Mouse (Mus musculus) liver, embryonic 14 days (tissue): ENCODE results near the gene Olfr586. TPM values are rescaled to one million over a fixed set of nuclear protein-coding genes. Genes with fewer than 3 reads are reported as not detected.

Source experiments
- polyA plus RNA-seq: library from polyadenylated mRNA; depleted of rRNA; stranded (reverse); fragments of >200 nt; gene quantifications from 2 replicates; pipeline ENCODE4 v1.2.3, GENCODE M21; 2012; rRNA removed

The Olfr586 gene
- not detected in 2 replicates for polyA plus RNA-seq

GRCm38 (mm10) chr7:103125538-103125937 is at the start of gene Olfr586:
Gene Olfr586 (minus strand): TSS chr7:103125638.

GRCm38 (mm10) chr7:103156256-103156655 is 30.8 kb upstream of the Olfr586 start, which contains the start of gene Olfr589:
Gene Olfr589 (minus strand): TSS chr7:103156356.

GRCm38 (mm10) chr7:103140579-103140978 is 15.1 kb upstream of the Olfr586 start, which contains the start of gene Olfr588-ps1:
Gene Olfr588-ps1 (plus strand): TSS chr7:103140879.

GRCm38 (mm10) chr7:103097420-103097819 is 28.0 kb downstream of the Olfr586 start, which contains the start of gene Olfr585:
Gene Olfr585 (plus strand): TSS chr7:103097720.

GRCm38 (mm10) chr7:103081585-103081984 is 43.9 kb downstream of the Olfr586 start, which contains the start of gene Olfr584:
Gene Olfr584 (plus strand): TSS chr7:103081885.

Other genes starting within 250 kb of the Olfr586 start
- gene Olfr568, start 248.5 kb downstream of the Olfr586 start, polyA plus RNA-seq: not detected in 2 replicates
- not detected in 2 replicates for gene Olfr569, start 234.8 kb downstream of the Olfr586 start, polyA plus RNA-seq
- not detected in 2 replicates for gene Olfr570, start 231.1 kb downstream of the Olfr586 start, polyA plus RNA-seq
- not detected in 2 replicates for gene Olfr571, start 208.1 kb downstream of the Olfr586 start, polyA plus RNA-seq
- gene Olfr572, start 201.2 kb downstream of the Olfr586 start, polyA plus RNA-seq: not detected in 2 replicates
- gene Olfr573-ps1, start 183.1 kb downstream of the Olfr586 start, polyA plus RNA-seq: not detected in 2 replicates
- gene Olfr574, start 177.2 kb downstream of the Olfr586 start, polyA plus RNA-seq: not detected in 2 replicates
- 0.03 TPM in 1 of 2 replicates, not detected in the other for gene Olfr575, start 166.9 kb downstream of the Olfr586 start, polyA plus RNA-seq
- gene Olfr576, start 163.0 kb downstream of the Olfr586 start, polyA plus RNA-seq: not detected in 2 replicates
- not detected in 2 replicates for gene Olfr577, start 149.7 kb downstream of the Olfr586 start, polyA plus RNA-seq
- not detected in 2 replicates for gene Olfr578, start 136.3 kb downstream of the Olfr586 start, polyA plus RNA-seq
- not detected in 2 replicates for gene Olfr582, start 87.6 kb downstream of the Olfr586 start, polyA plus RNA-seq
- not detected in 2 replicates for gene Olfr583, start 74.3 kb downstream of the Olfr586 start, polyA plus RNA-seq
- not detected in 2 replicates for gene Olfr584, start 43.8 kb downstream of the Olfr586 start, polyA plus RNA-seq
- gene Olfr585, start 27.9 kb downstream of the Olfr586 start, polyA plus RNA-seq: not detected in 2 replicates
- gene Olfr588-ps1, start 15.2 kb upstream of the Olfr586 start, polyA plus RNA-seq: not detected in 2 replicates
- not detected in 2 replicates for gene Olfr589, start 30.7 kb upstream of the Olfr586 start, polyA plus RNA-seq
- not detected in 2 replicates for gene Olfr591, start 52.7 kb upstream of the Olfr586 start, polyA plus RNA-seq
- not detected in 2 replicates for gene Olfr592, start 59.2 kb upstream of the Olfr586 start, polyA plus RNA-seq
- gene Olfr593, start 86.2 kb upstream of the Olfr586 start, polyA plus RNA-seq: not detected in 2 replicates
- not detected in 2 replicates for gene Olfr594, start 91.4 kb upstream of the Olfr586 start, polyA plus RNA-seq
- not detected in 2 replicates for gene Usp17ld, start 126.9 kb upstream of the Olfr586 start, polyA plus RNA-seq
- gene Olfr596, start 180.0 kb upstream of the Olfr586 start, polyA plus RNA-seq: not detected in 2 replicates
- not detected in 2 replicates for gene Olfr597, start 190.7 kb upstream of the Olfr586 start, polyA plus RNA-seq
- not detected in 2 replicates for gene Olfr598, start 197.9 kb upstream of the Olfr586 start, polyA plus RNA-seq
- gene Olfr599, start 210.3 kb upstream of the Olfr586 start, polyA plus RNA-seq: not detected in 2 replicates
- not detected in 2 replicates for gene Olfr600, start 224.0 kb upstream of the Olfr586 start, polyA plus RNA-seq
- gene Olfr601, start 237.0 kb upstream of the Olfr586 start, polyA plus RNA-seq: not detected in 2 replicates